Mouse (Mus musculus) heart, adult 2 months (tissue): Measurements from ENCODE around the gene Cartpt. TPM values are rescaled to one million over a fixed set of nuclear protein-coding genes. Genes with fewer than 3 reads are reported as not detected.
A peak's percentile ranks its signal among the peaks of the same experiment; 100 is the strongest.

Experiments used
- DNase-seq, 2 experiments: peaks; one replicate each; pipeline ENCODE4 v3.0.0; 2021
- H3K27ac ChIP-seq: fragments of 200-600 bp; 2 replicates; pipeline ENCODE4 v1.8.1; 2022
- H3K27me3 ChIP-seq: fragments of 200-500 bp; 2 replicates; pipeline ENCODE4 v1.6.1; 2012; ENCODE audit warnings: mild to moderate bottlenecking, low read length, inconsistent platforms, mixed read lengths; ENCODE audit not compliant: control insufficient read depth, insufficient read depth
- H3K36me3 ChIP-seq: fragments of 200-500 bp; 2 replicates; pipeline ENCODE4 v1.6.1; 2012; ENCODE audit warnings: low read length, inconsistent platforms; ENCODE audit not compliant: control insufficient read depth, insufficient read depth
- H3K4me1 ChIP-seq: fragments of 200-500 bp; 2 replicates; pipeline ENCODE4 v1.6.1; 2011; ENCODE audit warnings: low read length; ENCODE audit not compliant: control insufficient read depth, insufficient read depth
- H3K4me3 ChIP-seq: fragments of 200-600 bp; 2 replicates; pipeline ENCODE4 v1.8.1; 2022
- H3K79me2 ChIP-seq: fragments of 200-500 bp; replicated peaks from 2 replicates; pipeline ENCODE4 v1.6.1; 2012; ENCODE audit warnings: mild to moderate bottlenecking, inconsistent platforms, low read length, moderate library complexity, mixed read lengths; ENCODE audit not compliant: control insufficient read depth, insufficient read depth
- H3K9ac ChIP-seq: fragments of 200-500 bp; 2 replicates; pipeline ENCODE4 v1.6.1; 2012; ENCODE audit warnings: low read depth, mild to moderate bottlenecking, control low read depth, inconsistent platforms, low read length, mixed read lengths
- CTCF ChIP-seq: fragments of 200-600 bp; IDR thresholded peaks from 2 replicates; pipeline ENCODE4 v1.8.1; 2022; ENCODE audit warnings: antibody characterized with exemption, mild to moderate bottlenecking, moderate library complexity
- EP300 ChIP-seq: fragments of 200-500 bp; IDR thresholded peaks from 2 replicates; pipeline ENCODE4 v1.6.1; 2011; ENCODE audit warnings: low read depth, low read length, control low read depth; ENCODE audit not compliant: insufficient read depth
- POLR2A ChIP-seq: fragments of 200-500 bp; IDR thresholded peaks from 2 replicates; pipeline ENCODE4 v1.6.1; 2011; ENCODE audit warnings: mild to moderate bottlenecking, low read depth, low read length, control low read depth; ENCODE audit not compliant: insufficient read depth
- WGBS: fragments of 180-500 bp; shearing (Covaris S2); methylation state at CpG from one replicate; pipeline ENCODE4 v1.1.7; 2018; 5-methylcytosine and 5-hydroxymethylcytosine counted together
- intact Hi-C: fragments of 180-260 bp; cut with DNase I; formaldehyde crosslinking; loops from one replicate; pipeline ENCODE4 v1.15.1; 2025
- long read RNA-seq: library from polyadenylated mRNA; stranded (forward); transcript quantifications from one replicate; pipeline ENCODE4 v2.0.0, GENCODE M21; 2021
- polyA plus RNA-seq: library from polyadenylated mRNA; depleted of rRNA; stranded (reverse); fragments of >200 nt; gene quantifications from 2 replicates; pipeline ENCODE4 v1.2.3, GENCODE M21; 2012; rRNA removed
- total RNA-seq, 2 experiments: library from RNA; stranded (reverse); gene quantifications; 2 replicates each; pipeline ENCODE4 v1.2.3; 2021

Cartpt gene
- under 1 TPM; 0.26 to 0.41 TPM for total RNA-seq
- polyA plus RNA-seq = 0.25 and 0.79 TPM in 2 replicates
- long read RNA-seq, partial matches to known transcripts = 0 of 2 reads
- long read RNA-seq, other reads (novel, unspliced or antisense) = 0 of 2 reads

DNA sequence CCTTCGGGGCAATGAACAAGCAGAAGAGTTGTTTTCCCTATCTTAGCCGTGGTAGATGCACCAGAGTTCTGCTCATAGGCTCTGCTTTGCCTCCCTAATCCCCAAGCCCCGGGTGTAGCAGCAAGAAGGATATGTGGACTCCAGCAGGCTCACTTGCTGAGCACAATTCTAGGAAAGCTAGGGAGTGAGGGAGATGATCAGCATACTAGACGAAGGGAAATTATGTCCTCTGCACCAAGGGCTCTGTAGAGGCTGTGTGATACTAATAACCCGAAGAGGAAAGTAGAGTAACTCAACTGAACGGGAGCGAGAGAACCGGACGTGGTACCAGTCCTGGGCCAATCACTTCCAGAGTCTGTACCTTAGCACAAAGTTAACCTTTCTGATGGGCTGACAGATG is at the start of gene Cartpt:
Gene Cartpt, minus strand, starts transcription at position 127 of the 400 bp plus-strand sequence.
- Histone ChIP-seq H3K4me1 (no peaks in the 10 kb centered on the region), H3K4me3 (no peak within 1 kb of the TSS), H3K27ac (no peak within 1 kb of the TSS), H3K79me2 (no peaks in the 10 kb centered on the region), H3K36me3 (no peaks in the 10 kb centered on the region), H3K27me3 (peaks cover 5% of the 10 kb centered on the region; the same call in 1 of the 2 replicates), H3K9ac (no peak within 1 kb of the TSS)
- intact Hi-C loops = no loop called here
- 46% methylated on average over 9 of the region's 9 CpGs for WGBS
- TF ChIP-seq EP300 = no peak
- TF ChIP-seq POLR2A = no peak
- no peak for TF ChIP-seq CTCF
- no peak for DNase-seq

DNA sequence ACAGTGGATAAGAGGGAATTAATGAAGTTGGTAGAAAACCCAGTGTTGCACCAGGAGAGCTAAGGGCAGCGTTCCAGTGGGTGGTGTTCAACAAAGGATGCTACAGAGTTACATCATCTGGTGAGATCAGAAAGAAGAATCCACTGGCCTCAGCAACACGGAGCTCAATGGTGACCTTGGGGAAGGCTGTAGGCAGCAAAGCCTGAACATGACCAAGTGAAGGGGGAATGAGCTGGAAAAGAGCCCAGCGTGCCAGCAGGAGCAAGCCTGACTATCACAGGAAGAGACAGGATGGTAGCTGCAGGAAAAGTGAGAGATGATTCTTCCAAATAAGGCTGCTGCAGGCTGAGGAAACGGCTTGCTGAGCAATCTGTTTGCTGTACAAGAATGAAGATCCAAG is 46.5 kb upstream of the Cartpt start:
- H3K4me3 ChIP-seq = no peak overlapping the region
- no peak overlapping the region for H3K27ac ChIP-seq
- 58% methylated on average over 4 of the region's 4 CpGs for WGBS
- H3K9ac ChIP-seq = no peak overlapping the region
- no peak for DNase-seq
- TF ChIP-seq CTCF (no peak), POLR2A (no peak), EP300 (no peak)
- no peaks in the 10 kb centered on the region for H3K36me3 ChIP-seq
- H3K4me1 ChIP-seq = no peaks in the 10 kb centered on the region
- H3K79me2 ChIP-seq = no peaks in the 10 kb centered on the region
- intact Hi-C loops = no loop called here
- no peaks in the 10 kb centered on the region for H3K27me3 ChIP-seq

- TF ChIP-seq POLR2A (no peak), CTCF (peak; percentile 18; the same call in 1 of the 2 replicates)
- DNase-seq = no peak
- intact Hi-C loops = no loop called here
- Histone ChIP-seq H3K4me3 (no peak overlapping the region), H3K9ac (no peak overlapping the region), H3K27me3 (no peaks in the 10 kb centered on the region), H3K36me3 (no peaks in the 10 kb centered on the region), H3K27ac (no peak overlapping the region), H3K79me2 (no peaks in the 10 kb centered on the region), H3K4me1 (no peaks in the 10 kb centered on the region)
- WGBS = 96% methylated on average over 2 of the region's 2 CpGs
Measured at GRCm38 (mm10) chr13:99943525-99943924, 42.6 kb upstream of the Cartpt start.

GRCm38 (mm10) chr13:99940601-99941000 is 39.7 kb upstream of the Cartpt start:
- TF ChIP-seq CTCF = no peak
- no peak for TF ChIP-seq POLR2A
- TF ChIP-seq EP300 = no peak
- 39% methylated on average over 2 of the region's 2 CpGs for WGBS

DNA sequence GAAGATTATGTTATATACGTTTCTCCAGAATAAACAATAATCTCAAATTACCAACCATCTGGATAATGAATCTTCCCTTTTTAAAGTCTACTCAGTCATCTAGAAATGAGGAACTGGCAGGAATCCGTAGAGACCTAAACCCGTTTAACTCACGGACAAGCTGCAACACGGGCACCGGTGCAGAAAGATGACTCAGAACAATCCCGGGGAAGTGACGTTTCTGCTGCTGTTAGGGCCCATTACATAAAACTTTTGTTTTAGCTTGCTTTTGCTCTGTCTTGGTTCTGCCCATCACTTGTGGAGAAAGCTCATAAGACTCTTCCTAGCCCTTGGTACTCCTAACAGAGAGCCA is 38.4 kb upstream of the Cartpt start:
- no peaks in the 10 kb centered on the region for H3K4me1 ChIP-seq
- no peak overlapping the region for H3K4me3 ChIP-seq
- no peak for DNase-seq
- no peak for TF ChIP-seq POLR2A
- no peak for TF ChIP-seq EP300
- TF ChIP-seq CTCF = no peak
- no peak overlapping the region for H3K9ac ChIP-seq
- H3K36me3 ChIP-seq = no peaks in the 10 kb centered on the region
- 72% methylated on average over 8 of the region's 8 CpGs for WGBS
- no peak overlapping the region for H3K27ac ChIP-seq
- no peaks in the 10 kb centered on the region for H3K79me2 ChIP-seq
- intact Hi-C loops = no loop called here
- no peaks in the 10 kb centered on the region for H3K27me3 ChIP-seq

More at GRCm38 (mm10) chr13:99940601-99941000, 39.7 kb upstream of the Cartpt start:
- Histone ChIP-seq H3K27me3 (no peaks in the 10 kb centered on the region), H3K4me3 (no peak overlapping the region), H3K36me3 (no peaks in the 10 kb centered on the region), H3K4me1 (no peaks in the 10 kb centered on the region), H3K9ac (no peak overlapping the region), H3K79me2 (no peaks in the 10 kb centered on the region), H3K27ac (no peak overlapping the region)
- DNase-seq = no peak
- intact Hi-C loops = no loop called here

DNA sequence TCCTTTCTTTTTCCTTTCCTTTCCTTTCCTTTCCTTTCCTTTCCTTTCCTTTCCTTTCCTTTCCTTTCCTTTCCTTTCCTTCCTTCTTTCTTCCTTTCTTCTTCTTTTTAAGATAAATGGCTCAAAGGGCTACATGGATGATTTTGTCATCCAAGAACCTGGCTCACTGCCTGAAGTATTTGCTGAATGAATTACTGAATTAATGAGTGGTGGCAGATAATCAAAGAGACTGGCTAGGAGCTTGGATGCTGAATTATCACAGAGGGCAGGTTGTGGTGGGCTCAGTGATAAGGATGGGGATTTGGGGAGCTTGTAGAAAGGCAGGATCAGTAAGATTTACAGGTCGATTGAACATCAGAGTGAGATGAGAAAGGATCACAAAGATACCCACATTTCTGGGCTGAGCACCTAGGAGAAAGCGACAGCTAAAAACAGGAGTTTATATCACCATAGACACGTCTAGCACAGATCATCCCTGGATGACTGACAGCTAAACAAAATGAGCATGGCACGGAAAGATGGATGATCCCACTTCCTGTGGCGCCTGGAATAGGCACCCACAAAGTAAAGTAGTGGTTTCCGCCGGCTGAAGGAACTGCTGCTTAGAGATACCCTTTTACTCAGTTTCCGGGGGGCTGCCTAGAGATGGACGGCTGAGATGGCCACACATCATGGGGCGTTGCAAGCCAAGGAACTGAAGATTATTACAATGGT is 37.9 kb upstream of the Cartpt start:
- WGBS = 69% methylated on average over 10 of the region's 10 CpGs
- no peak for DNase-seq
- intact Hi-C loops = no loop called here

More for the DNA sequence above, 37.9 kb upstream of the Cartpt start:
- Histone ChIP-seq H3K36me3 (no peaks in the 10 kb centered on the region), H3K27me3 (no peaks in the 10 kb centered on the region), H3K27ac (no peak overlapping the region), H3K4me1 (no peaks in the 10 kb centered on the region), H3K79me2 (no peaks in the 10 kb centered on the region), H3K9ac (no peak overlapping the region), H3K4me3 (no peak overlapping the region)
- no peak for TF ChIP-seq EP300
- no peak for TF ChIP-seq POLR2A
- TF ChIP-seq CTCF = no peak
